Mouse (Mus musculus): Measurements from ENCODE around the gene Prrt1. TPM values are rescaled to one million over a fixed set of nuclear protein-coding genes. Genes with fewer than 3 reads are reported as not detected.

Prrt1 gene
- polyA plus RNA-seq, 1 experiment, result 0.04 TPM

- no peak for TF ChIP-seq GATA1 (IDR thresholded peaks at IDR 0.05; ENCODE audit: low read length)
Observed at GRCm38 (mm10) chr17:34681132-34681571, 51.8 kb downstream of the Prrt1 start.

GRCm38 (mm10) chr17:34681881-34682536 lies 52.7 kb downstream of the Prrt1 start:
- TF ChIP-seq GATA1 (IDR thresholded peaks at IDR 0.05; ENCODE audit: low read length), result no peak

Other genes with a start within 250 kb of the Prrt1 start
- gene BC051142, start 230.7 kb upstream of the Prrt1 start, polyA plus RNA-seq (2012), result not detected in 2 replicates
- gene Btnl4, start 152.2 kb upstream of the Prrt1 start, polyA plus RNA-seq (2012), result not detected in 2 replicates
- gene Btnl6, start 112.2 kb upstream of the Prrt1 start, polyA plus RNA-seq (2012), result not detected in 2 replicates
- 0.78 and 0.90 TPM in 2 replicates for gene Notch4, start 65.3 kb upstream of the Prrt1 start, polyA plus RNA-seq (2012)
- 297 and 335 TPM in 2 replicates for gene Gpsm3, start 39.7 kb upstream of the Prrt1 start, polyA plus RNA-seq (2012)
- gene Pbx2, start 38.3 kb upstream of the Prrt1 start, polyA plus RNA-seq (2012), result 127 and 177 TPM in 2 replicates
- 4.7 and 5.9 TPM in 2 replicates for gene Ager, start 31.7 kb upstream of the Prrt1 start, polyA plus RNA-seq (2012)
- gene Rnf5, start 25.8 kb upstream of the Prrt1 start, polyA plus RNA-seq (2012), result 67.6 and 71.2 TPM in 2 replicates
- 137 and 143 TPM in 2 replicates for gene Agpat1, start 25.3 kb upstream of the Prrt1 start, polyA plus RNA-seq (2012)
- 1.1 and 1.4 TPM in 2 replicates for gene Egfl8, start 13.6 kb upstream of the Prrt1 start, polyA plus RNA-seq (2012)
- 28.0 and 46.7 TPM in 2 replicates for gene Ppt2, start 1.0 kb upstream of the Prrt1 start, polyA plus RNA-seq (2012)
- gene Fkbpl, start 15.2 kb downstream of the Prrt1 start, polyA plus RNA-seq (2012), result 7.1 and 7.5 TPM in 2 replicates
- gene Atf6b, start 17.6 kb downstream of the Prrt1 start, polyA plus RNA-seq (2012), result 130 TPM in 2 replicates
- not detected in 2 replicates for gene Tnxb, start 41.0 kb downstream of the Prrt1 start, polyA plus RNA-seq (2012)
- gene C4b, start 114.3 kb downstream of the Prrt1 start, polyA plus RNA-seq (2012), result not detected in 2 replicates
- gene Cyp21a1, start 175.0 kb downstream of the Prrt1 start, polyA plus RNA-seq (2012), result not detected in 2 replicates
- gene Stk19, start 207.4 kb downstream of the Prrt1 start, polyA plus RNA-seq (2012), result 52.4 and 52.9 TPM in 2 replicates
- gene Dxo, start 207.5 kb downstream of the Prrt1 start, polyA plus RNA-seq (2012), result 47.6 and 78.7 TPM in 2 replicates
- 62.2 and 65.4 TPM in 2 replicates for gene Skiv2l, start 220.7 kb downstream of the Prrt1 start, polyA plus RNA-seq (2012)
- 375 and 385 TPM in 2 replicates for gene Nelfe, start 220.9 kb downstream of the Prrt1 start, polyA plus RNA-seq (2012)
- not detected in 2 replicates for gene Cfb, start 233.0 kb downstream of the Prrt1 start, polyA plus RNA-seq (2012)
- gene Zbtb12, start 249.9 kb downstream of the Prrt1 start, polyA plus RNA-seq (2012), result 24.4 and 27.6 TPM in 2 replicates